Mouse (Mus musculus) heart, adult 18-20 months (tissue): ENCODE measurements around the gene Sh2d7. TPM values are rescaled to one million over a fixed set of nuclear protein-coding genes. Genes with fewer than 3 reads are reported as not detected.

Experiments used
- total RNA-seq, 2 experiments: library from RNA; stranded (reverse); gene quantifications; 2 replicates each; pipeline ENCODE4 v1.2.3; 2021

Gene Sh2d7
- total RNA-seq, 2 experiments from 2014 or later: 0.15 TPM; not detected in 1

Other genes with a start within 250 kb of the Sh2d7 start
- 10 to 100 TPM; 28.4 to 28.6 TPM for gene Dmxl2, start 37.4 kb upstream of the Sh2d7 start, total RNA-seq
- gene Cib2, start 21.2 kb downstream of the Sh2d7 start, total RNA-seq: 1 to 10 TPM; 1.5 to 8.6 TPM
- 100 to 1,000 TPM; 562 to 594 TPM for gene Idh3a, start 47.4 kb downstream of the Sh2d7 start, total RNA-seq
- gene Acsbg1, start 122.9 kb downstream of the Sh2d7 start, total RNA-seq: under 1 TPM; 0.35 to 0.36 TPM
- gene Dnaja4, start 159.9 kb downstream of the Sh2d7 start, total RNA-seq: 10 to 100 TPM; 82.3 to 91.1 TPM
- gene Wdr61, start 195.5 kb downstream of the Sh2d7 start, total RNA-seq: 10 to 100 TPM; 28.9 to 37.4 TPM
- gene Crabp1, start 225.8 kb downstream of the Sh2d7 start, total RNA-seq: not detected